Mouse (Mus musculus) liver, adult 2 months (tissue): Measurements from ENCODE around the gene Psme3.

Experiments used
- CTCF ChIP-seq: fragments of 200-500 bp; IDR thresholded peaks from 2 replicates; pipeline ENCODE4 v1.5.1; 2011; ENCODE audit warnings: low read depth, low read length, control low read depth
- POLR2A ChIP-seq: fragments of 200-500 bp; IDR thresholded peaks from 2 replicates; pipeline ENCODE4 v1.6.1; 2011; ENCODE audit warnings: low read length, control low read depth; ENCODE audit not compliant: insufficient read depth; ENCODE audit errors: extremely low read depth

DNA sequence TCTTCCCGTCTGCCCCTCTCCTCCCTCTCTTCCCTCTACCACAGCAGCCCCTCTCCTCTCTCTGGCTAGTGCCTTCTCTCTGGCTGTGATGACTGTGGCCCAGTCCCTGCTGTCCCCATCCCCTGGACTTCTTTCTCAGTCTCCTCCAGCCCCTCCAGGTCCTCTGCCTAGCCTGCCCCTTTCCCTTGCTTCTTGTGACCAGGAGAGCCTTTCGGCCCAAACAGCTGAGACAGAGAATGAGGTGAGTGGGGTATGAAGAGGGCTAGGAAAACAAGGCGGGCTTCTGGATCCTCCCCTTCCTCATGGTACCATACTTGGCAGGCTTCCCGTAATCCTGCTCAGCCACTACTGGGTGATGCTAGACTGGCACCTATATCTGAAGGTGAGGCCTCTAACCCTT, 40.7 kb upstream of the Psme3 start:
- TF ChIP-seq CTCF, result no peak
- TF ChIP-seq POLR2A, result no peak
